Mouse (Mus musculus) kidney, adult 2 months (tissue): ENCODE results near the gene Srek1.

ENCODE experiments used
- CTCF ChIP-seq: fragments of 200-500 bp; conservative IDR thresholded peaks from 2 replicates; pipeline ENCODE4 v1.5.1; 2011; ENCODE audit warnings: low read depth, mild to moderate bottlenecking, control low read depth, low read length, moderate library complexity, mixed read lengths; ENCODE audit not compliant: insufficient read depth, insufficient read length
- POLR2A ChIP-seq: fragments of 200-500 bp; IDR thresholded peaks from one replicate; pipeline ENCODE4 v1.6.1; 2011; ENCODE audit warnings: low read depth, low read length, control low read depth

GRCm38 (mm10) chr13:103773407-103774118 lies 845 bp downstream of the Srek1 start:
- TF ChIP-seq POLR2A (no peak), CTCF (no peak)
